Mouse (Mus musculus): ENCODE measurements at regions not wholly inside any gene's neighbourhood (a gene's known extent, or its start where the extent isn't known, plus 50 kb on each side); places are given as distances from the start of the nearest gene placed in this dataset.

DNA sequence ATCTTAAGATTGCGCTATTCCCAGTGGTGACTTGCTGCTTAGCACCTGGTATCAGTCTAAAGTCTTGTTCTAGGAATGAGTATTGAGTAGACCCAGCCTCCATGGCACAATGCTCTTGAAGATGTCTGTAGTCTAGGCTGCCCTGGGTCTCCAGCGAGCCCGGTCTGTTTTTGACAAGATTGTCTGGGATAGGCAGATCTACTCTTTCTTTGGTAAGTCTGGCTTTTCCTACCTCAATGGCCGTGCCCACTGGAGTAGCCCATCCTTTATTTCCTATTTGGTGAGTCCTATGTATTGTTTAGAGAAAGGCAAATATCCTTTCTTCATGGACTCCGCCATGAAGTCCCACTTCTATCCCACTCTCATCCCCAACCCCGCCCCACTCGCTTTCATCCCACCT is 227.2 kb upstream of the Ccdc122 start:
- H3K9me3 ChIP-seq (replicated peaks; ENCODE audit: control insufficient read depth, insufficient read depth, low read length, poor library complexity, severe bottlenecking) = no peaks in the 10 kb centered on the region
- TF ChIP-seq POLR2A (IDR thresholded peaks at IDR 0.05; ENCODE audit: insufficient read depth, low read length) (no peak), CTCF (IDR thresholded peaks at IDR 0.05; ENCODE audit: low read depth, low read length) (no peak), EP300 (IDR thresholded peaks at IDR 0.05; ENCODE audit: insufficient read depth, low read depth, low read length) (no peak)
- no peaks in the 10 kb centered on the region for H3K36me3 ChIP-seq (ENCODE audit: control insufficient read depth, insufficient read depth, low read length, poor library complexity, severe bottlenecking)
- no peak overlapping the region for H3K27ac ChIP-seq (ENCODE audit: insufficient read depth, low read length)
- no peak overlapping the region for H3K9ac ChIP-seq (ENCODE audit: low read depth, poor library complexity, severe bottlenecking)
- H3K27me3 ChIP-seq (ENCODE audit: control insufficient read depth, insufficient read depth, low read length, poor library complexity, severe bottlenecking) = no peaks in the 10 kb centered on the region
- no peaks in the 10 kb centered on the region for H3K4me1 ChIP-seq (ENCODE audit: control insufficient read depth, insufficient read depth, low read length)
- H3K4me3 ChIP-seq (ENCODE audit: low read depth, low read length) = no peak overlapping the region

DNA sequence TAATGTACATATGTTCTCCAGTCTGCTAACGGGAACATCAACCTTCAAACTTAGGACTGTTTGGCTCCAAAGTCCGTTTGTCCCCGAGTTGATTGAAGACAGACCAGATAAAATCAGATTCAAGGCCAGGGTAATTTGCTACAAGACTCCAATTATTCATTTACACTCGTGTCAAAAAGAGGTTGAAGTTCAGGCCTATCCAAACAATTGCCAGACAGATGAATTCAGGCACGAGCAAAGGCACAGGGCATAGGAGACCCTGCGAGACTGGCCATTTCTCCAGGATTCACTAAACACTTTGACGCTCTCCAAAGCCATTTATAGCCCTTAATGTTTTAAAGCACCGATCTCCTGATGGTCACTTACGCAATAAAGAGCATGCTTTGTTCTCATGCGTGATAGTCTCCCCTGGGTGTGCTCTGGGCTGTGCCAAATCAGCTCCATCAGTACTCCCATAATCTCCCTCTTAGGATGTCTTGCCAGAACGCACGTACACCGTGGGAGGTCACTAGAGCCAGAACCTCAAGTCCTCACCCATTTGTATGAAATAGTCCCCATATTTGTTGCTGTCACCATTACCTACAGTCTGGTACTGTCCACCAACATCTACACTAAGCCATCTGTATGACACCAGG is 231.3 kb upstream of the Ccdc122 start:
- Histone ChIP-seq H3K27me3 (ENCODE audit: control insufficient read depth, insufficient read depth, low read length, poor library complexity, severe bottlenecking) (no peaks in the 10 kb centered on the region), H3K9ac (ENCODE audit: low read depth, poor library complexity, severe bottlenecking) (no peak overlapping the region), H3K4me3 (ENCODE audit: low read depth, low read length) (no peak overlapping the region), H3K4me1 (ENCODE audit: control insufficient read depth, insufficient read depth, low read length) (no peaks in the 10 kb centered on the region), H3K27ac (ENCODE audit: insufficient read depth, low read length) (no peak overlapping the region), H3K9me3 (replicated peaks; ENCODE audit: control insufficient read depth, insufficient read depth, low read length, poor library complexity, severe bottlenecking) (no peaks in the 10 kb centered on the region; the same call in 1 of the 2 replicates), H3K36me3 (ENCODE audit: control insufficient read depth, insufficient read depth, low read length, poor library complexity, severe bottlenecking) (no peaks in the 10 kb centered on the region)
- no peak for TF ChIP-seq POLR2A (IDR thresholded peaks at IDR 0.05; ENCODE audit: insufficient read depth, low read length)
- no peak for TF ChIP-seq CTCF (IDR thresholded peaks at IDR 0.05; ENCODE audit: low read depth, low read length)
- TF ChIP-seq EP300 (IDR thresholded peaks at IDR 0.05; ENCODE audit: insufficient read depth, low read depth, low read length) = no peak

DNA sequence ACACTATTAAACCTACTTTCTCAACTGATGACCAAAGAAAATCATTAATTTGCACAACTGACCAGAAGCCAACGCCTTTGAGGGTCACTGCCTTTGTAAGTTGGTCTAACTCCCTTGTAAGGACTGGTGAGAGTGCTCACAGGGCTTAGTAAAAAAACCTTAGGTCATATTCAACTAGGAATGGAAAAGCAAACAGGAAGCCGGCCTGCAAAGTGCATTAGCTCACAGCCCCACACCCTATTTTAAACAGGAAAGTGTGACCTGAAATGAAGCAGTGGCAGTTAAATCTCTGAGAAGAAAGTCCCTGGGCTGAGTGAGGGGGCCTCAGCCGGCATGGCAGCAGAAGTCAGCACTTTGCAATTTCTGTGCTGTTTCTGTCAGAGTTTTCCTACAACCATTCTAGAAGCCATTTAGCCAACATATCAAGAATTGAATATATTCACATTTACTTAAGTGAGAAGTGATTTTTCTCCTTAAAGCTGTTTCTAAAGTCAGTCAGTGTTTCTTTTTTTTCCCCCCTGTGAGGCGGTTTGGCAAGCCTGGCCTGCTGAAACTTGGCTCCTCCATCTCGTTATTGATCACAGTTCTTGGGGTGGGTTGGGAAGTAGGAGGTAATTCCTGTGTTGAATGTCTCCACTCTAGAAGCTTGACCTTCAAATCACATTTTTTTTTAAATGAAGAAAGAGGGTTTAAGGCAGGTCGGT is 232.0 kb upstream of the Ccdc122 start:
- H3K27ac ChIP-seq (ENCODE audit: insufficient read depth, low read length) = no peak overlapping the region
- no peaks in the 10 kb centered on the region for H3K36me3 ChIP-seq (ENCODE audit: control insufficient read depth, insufficient read depth, low read length, poor library complexity, severe bottlenecking)

DNA sequence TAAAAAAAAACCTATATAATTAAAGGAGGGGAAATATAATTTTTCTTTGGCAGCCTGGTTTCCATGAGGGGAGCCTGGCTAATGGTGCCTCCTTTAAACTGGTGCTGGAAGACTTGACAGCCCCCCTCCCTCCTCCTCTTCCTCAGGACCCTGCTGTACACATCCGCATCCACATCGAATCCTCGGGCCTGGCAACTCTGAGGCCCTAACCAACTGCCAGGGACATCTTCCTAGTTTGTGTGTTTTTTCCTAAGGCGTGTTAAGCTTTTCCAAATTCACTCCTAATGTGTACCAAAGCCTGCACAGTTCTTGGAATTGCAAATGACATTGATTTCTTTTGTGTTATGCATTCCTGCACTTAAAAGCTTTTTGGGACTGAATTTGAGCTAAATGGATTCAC is 236.4 kb upstream of the Ccdc122 start:
- Histone ChIP-seq H3K27me3 (ENCODE audit: control insufficient read depth, insufficient read depth, low read length, poor library complexity, severe bottlenecking) (no peaks in the 10 kb centered on the region), H3K4me1 (ENCODE audit: control insufficient read depth, insufficient read depth, low read length) (no peaks in the 10 kb centered on the region), H3K36me3 (ENCODE audit: control insufficient read depth, insufficient read depth, low read length, poor library complexity, severe bottlenecking) (no peaks in the 10 kb centered on the region), H3K9ac (ENCODE audit: low read depth, poor library complexity, severe bottlenecking) (no peak overlapping the region), H3K9me3 (replicated peaks; ENCODE audit: control insufficient read depth, insufficient read depth, low read length, poor library complexity, severe bottlenecking) (no peaks in the 10 kb centered on the region; the same call in 1 of the 2 replicates), H3K4me3 (ENCODE audit: low read depth, low read length) (no peak overlapping the region), H3K27ac (ENCODE audit: insufficient read depth, low read length) (no peak overlapping the region)
- TF ChIP-seq POLR2A (IDR thresholded peaks at IDR 0.05; ENCODE audit: insufficient read depth, low read length) = no peak
- TF ChIP-seq CTCF (IDR thresholded peaks at IDR 0.05; ENCODE audit: low read depth, low read length) = no peak
- TF ChIP-seq EP300 (IDR thresholded peaks at IDR 0.05; ENCODE audit: insufficient read depth, low read depth, low read length) = no peak

More for the DNA sequence above, 232.0 kb upstream of the Ccdc122 start:
- H3K9ac ChIP-seq (ENCODE audit: low read depth, poor library complexity, severe bottlenecking) = no peak overlapping the region
- no peaks in the 10 kb centered on the region; the same call in 1 of the 2 replicates for H3K9me3 ChIP-seq (replicated peaks; ENCODE audit: control insufficient read depth, insufficient read depth, low read length, poor library complexity, severe bottlenecking)
- H3K4me1 ChIP-seq (ENCODE audit: control insufficient read depth, insufficient read depth, low read length) = no peaks in the 10 kb centered on the region
- no peak overlapping the region for H3K4me3 ChIP-seq (ENCODE audit: low read depth, low read length)
- no peak for TF ChIP-seq POLR2A (IDR thresholded peaks at IDR 0.05; ENCODE audit: insufficient read depth, low read length)
- no peak for TF ChIP-seq CTCF (IDR thresholded peaks at IDR 0.05; ENCODE audit: low read depth, low read length)
- TF ChIP-seq EP300 (IDR thresholded peaks at IDR 0.05; ENCODE audit: insufficient read depth, low read depth, low read length) = no peak
- H3K27me3 ChIP-seq (ENCODE audit: control insufficient read depth, insufficient read depth, low read length, poor library complexity, severe bottlenecking) = no peaks in the 10 kb centered on the region

DNA sequence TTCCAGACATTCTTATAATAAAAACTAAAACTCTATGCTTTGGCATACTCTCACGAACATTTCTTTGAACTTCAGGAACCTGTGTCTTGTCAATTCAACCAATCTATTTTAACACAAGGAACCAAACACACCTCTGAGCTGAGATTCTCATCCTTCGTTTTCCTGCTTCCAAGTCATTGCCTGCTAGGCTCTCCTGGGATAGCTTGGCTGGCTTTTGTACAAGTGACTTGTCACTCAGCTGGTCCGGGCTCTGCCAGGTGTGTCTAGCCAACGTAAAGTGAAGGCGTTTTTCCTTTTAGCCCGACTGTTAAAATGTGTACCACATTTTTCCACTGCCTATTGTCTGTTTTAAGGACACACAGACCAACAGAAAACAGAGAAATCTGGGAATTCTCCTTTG is 236.8 kb upstream of the Ccdc122 start:
- TF ChIP-seq CTCF (IDR thresholded peaks at IDR 0.05; ENCODE audit: low read depth, low read length) = no peak
- TF ChIP-seq EP300 (IDR thresholded peaks at IDR 0.05; ENCODE audit: insufficient read depth, low read depth, low read length) = no peak
- no peak for TF ChIP-seq POLR2A (IDR thresholded peaks at IDR 0.05; ENCODE audit: insufficient read depth, low read length)
- Histone ChIP-seq H3K36me3 (ENCODE audit: control insufficient read depth, insufficient read depth, low read length, poor library complexity, severe bottlenecking) (no peaks in the 10 kb centered on the region), H3K27me3 (ENCODE audit: control insufficient read depth, insufficient read depth, low read length, poor library complexity, severe bottlenecking) (no peaks in the 10 kb centered on the region), H3K4me1 (ENCODE audit: control insufficient read depth, insufficient read depth, low read length) (no peaks in the 10 kb centered on the region), H3K9me3 (replicated peaks; ENCODE audit: control insufficient read depth, insufficient read depth, low read length, poor library complexity, severe bottlenecking) (no peaks in the 10 kb centered on the region; the same call in 1 of the 2 replicates), H3K4me3 (ENCODE audit: low read depth, low read length) (no peak overlapping the region), H3K27ac (ENCODE audit: insufficient read depth, low read length) (no peak overlapping the region), H3K9ac (ENCODE audit: low read depth, poor library complexity, severe bottlenecking) (no peak overlapping the region)

DNA sequence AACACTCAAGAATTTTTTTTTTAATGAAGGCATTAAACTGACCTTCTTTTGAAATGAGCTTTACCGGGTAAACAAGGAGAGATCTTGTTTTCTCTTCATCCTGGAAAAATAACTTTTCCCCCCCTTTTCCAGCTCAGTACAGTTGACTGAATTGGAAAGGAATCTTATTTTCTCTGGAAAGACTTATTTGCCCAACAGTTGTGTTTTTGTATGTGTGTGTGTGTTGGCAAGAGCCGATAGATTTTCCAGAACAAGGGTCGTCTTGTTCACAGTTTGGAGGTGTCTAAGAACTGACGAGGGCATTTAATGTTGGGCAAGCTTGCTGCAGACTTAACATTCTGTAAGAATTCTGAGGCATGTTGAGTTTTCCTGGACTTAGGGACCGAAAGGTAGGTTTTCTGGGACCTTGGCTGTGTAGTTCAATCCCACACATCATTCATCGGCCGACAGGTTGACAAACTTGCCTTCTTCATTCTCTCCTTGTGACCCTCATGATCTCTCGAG is 237.6 kb upstream of the Ccdc122 start:
- TF ChIP-seq POLR2A (IDR thresholded peaks at IDR 0.05; ENCODE audit: insufficient read depth, low read length) (no peak), EP300 (IDR thresholded peaks at IDR 0.05; ENCODE audit: insufficient read depth, low read depth, low read length) (no peak), CTCF (IDR thresholded peaks at IDR 0.05; ENCODE audit: low read depth, low read length) (no peak)
- H3K27ac ChIP-seq (ENCODE audit: insufficient read depth, low read length) = no peak overlapping the region
- no peaks in the 10 kb centered on the region for H3K36me3 ChIP-seq (ENCODE audit: control insufficient read depth, insufficient read depth, low read length, poor library complexity, severe bottlenecking)

More for the DNA sequence above, 237.6 kb upstream of the Ccdc122 start:
- Histone ChIP-seq H3K4me1 (ENCODE audit: control insufficient read depth, insufficient read depth, low read length) (no peaks in the 10 kb centered on the region), H3K9me3 (replicated peaks; ENCODE audit: control insufficient read depth, insufficient read depth, low read length, poor library complexity, severe bottlenecking) (no peaks in the 10 kb centered on the region; the same call in 1 of the 2 replicates), H3K4me3 (ENCODE audit: low read depth, low read length) (no peak overlapping the region), H3K27me3 (ENCODE audit: control insufficient read depth, insufficient read depth, low read length, poor library complexity, severe bottlenecking) (no peaks in the 10 kb centered on the region), H3K9ac (ENCODE audit: low read depth, poor library complexity, severe bottlenecking) (no peak overlapping the region)

All from ES-Bruce4 (cell line).